Mouse (Mus musculus) stomach, embryonic 15.5 days (tissue): Measurements from ENCODE around the gene Plxna2. TPM values are rescaled to one million over a fixed set of nuclear protein-coding genes. Genes with fewer than 3 reads are reported as not detected.

Source experiments
- ATAC-seq: fragments of 200-750 bp; cut with Nextera tagmentation; 2 replicates; pipeline ENCODE4 v1.8.0; 2017; ENCODE audit warnings: low read depth, moderate number of reproducible peaks, moderate TSS enrichment; ENCODE audit not compliant: insufficient read depth, low FRiP score
- H3K27ac ChIP-seq: fragments of 300-500 bp; sonication (generic); 2 replicates; pipeline ENCODE4 v1.5.1; 2015; ENCODE audit warnings: mild to moderate bottlenecking, inconsistent platforms
- H3K27me3 ChIP-seq: fragments of 300-500 bp; sonication (generic); replicated peaks from 2 replicates; pipeline ENCODE4 v1.6.1; 2015; ENCODE audit warnings: inconsistent platforms
- H3K36me3 ChIP-seq: fragments of 300-500 bp; sonication (generic); 2 replicates; pipeline ENCODE4 v1.6.1; 2015; ENCODE audit warnings: inconsistent platforms
- H3K4me1 ChIP-seq: fragments of 300-500 bp; sonication (generic); 2 replicates; pipeline ENCODE4 v1.6.1; 2015; ENCODE audit warnings: inconsistent platforms
- H3K4me2 ChIP-seq: fragments of 300-500 bp; sonication (generic); 2 replicates; pipeline ENCODE4 v1.6.1; 2015; ENCODE audit warnings: mild to moderate bottlenecking, inconsistent platforms
- H3K4me3 ChIP-seq: fragments of 300-500 bp; sonication (generic); replicated peaks from 2 replicates; pipeline ENCODE4 v1.5.1; 2015; ENCODE audit warnings: inconsistent platforms
- H3K9ac ChIP-seq: fragments of 300-500 bp; sonication (generic); 2 replicates; pipeline ENCODE4 v1.6.1; 2015; ENCODE audit warnings: inconsistent platforms
- H3K9me3 ChIP-seq: fragments of 300-500 bp; sonication (generic); 2 replicates; pipeline ENCODE4 v1.6.1; 2016; ENCODE audit warnings: inconsistent platforms
- WGBS: fragments of 180-500 bp; shearing (Covaris S2); methylation state at CpG from one replicate; pipeline ENCODE4 v1.1.7; 2015; 5-methylcytosine and 5-hydroxymethylcytosine counted together
- polyA plus RNA-seq: library from polyadenylated mRNA; unstranded; fragments of >200 nt; fragmentation: Nextera tagmentation; extraction: Ambion mirVana; gene quantifications from 2 replicates; pipeline ENCODE4 v1.2.1, GENCODE M21; 2015

The Plxna2 gene
- polyA plus RNA-seq, 1 experiment from 2014 or later = 6.6 TPM

- H3K4me1 ChIP-seq = peaks cover 6% of the 10 kb centered on the region; the same call in 1 of the 2 replicates
- no peaks in the 10 kb centered on the region for H3K27me3 ChIP-seq
- 84% methylated on average over 1 of the region's 1 CpGs for WGBS
- H3K9me3 ChIP-seq = no peaks in the 10 kb centered on the region
- H3K27ac ChIP-seq = peak overlapping the region; percentile 32; the same call in 1 of the 2 replicates
- peaks cover 3% of the 10 kb centered on the region for H3K36me3 ChIP-seq
- H3K4me2 ChIP-seq = no peak overlapping the region
- H3K4me3 ChIP-seq = no peak overlapping the region
- ATAC-seq = no peak
- no peak overlapping the region for H3K9ac ChIP-seq
These were observed 24.3 kb downstream of the Plxna2 start for GRCm38 (mm10) chr1:194642302-194642787.

GRCm38 (mm10) chr1:194643930-194644329 lies 25.9 kb downstream of the Plxna2 start:
- no peak for ATAC-seq
- H3K4me2 ChIP-seq = no peak overlapping the region
- H3K36me3 ChIP-seq = peaks cover 3% of the 10 kb centered on the region
- peaks cover 6% of the 10 kb centered on the region; the same call in 1 of the 2 replicates for H3K4me1 ChIP-seq
- H3K9me3 ChIP-seq = no peaks in the 10 kb centered on the region
- no peak overlapping the region for H3K27ac ChIP-seq
- 85% methylated on average over 6 of the region's 6 CpGs for WGBS
- no peak overlapping the region for H3K9ac ChIP-seq
- H3K4me3 ChIP-seq = no peak overlapping the region
- no peaks in the 10 kb centered on the region for H3K27me3 ChIP-seq

- no peak overlapping the region for H3K4me2 ChIP-seq
- H3K36me3 ChIP-seq = peaks cover 3% of the 10 kb centered on the region
- WGBS = 70% methylated on average over 1 of the region's 1 CpGs
- no peaks in the 10 kb centered on the region for H3K9me3 ChIP-seq
- H3K27ac ChIP-seq = no peak overlapping the region
- no peak overlapping the region for H3K4me3 ChIP-seq
- no peak overlapping the region for H3K9ac ChIP-seq
- no peak for ATAC-seq
- no peaks in the 10 kb centered on the region for H3K27me3 ChIP-seq
- H3K4me1 ChIP-seq = peaks cover 6% of the 10 kb centered on the region; the same call in 1 of the 2 replicates
These were observed 27.9 kb downstream of the Plxna2 start for GRCm38 (mm10) chr1:194645898-194646297.

GRCm38 (mm10) chr1:194650076-194650475 lies 32.1 kb downstream of the Plxna2 start:
- H3K36me3 ChIP-seq = 0 out of 2 replicates have a peak, but pooled peaks cover 4% of the 10 kb centered on the region
- H3K4me2 ChIP-seq = no peak overlapping the region
- no peak overlapping the region for H3K27ac ChIP-seq
- no peak overlapping the region for H3K4me3 ChIP-seq
- H3K27me3 ChIP-seq = no peaks in the 10 kb centered on the region
- no peaks in the 10 kb centered on the region for H3K9me3 ChIP-seq
- 50% methylated on average over 1 of the region's 1 CpGs for whole genome bisulfite sequencing
- no peaks in the 10 kb centered on the region for H3K4me1 ChIP-seq
- H3K9ac ChIP-seq = no peak overlapping the region
- ATAC-seq = no peak

GRCm38 (mm10) chr1:194650566-194650965 lies 32.5 kb downstream of the Plxna2 start:
- Histone ChIP-seq H3K27me3 (no peaks in the 10 kb centered on the region), H3K4me2 (no peak overlapping the region), H3K27ac (no peak overlapping the region), H3K9ac (no peak overlapping the region), H3K4me1 (no peaks in the 10 kb centered on the region), H3K4me3 (no peak overlapping the region), H3K36me3 (0 out of 2 replicates have a peak, but pooled peaks cover 4% of the 10 kb centered on the region), H3K9me3 (no peaks in the 10 kb centered on the region)
- 90% methylated on average over 2 of the region's 2 CpGs for WGBS
- no peak for ATAC-seq

GRCm38 (mm10) chr1:194651987-194652386 lies 34.0 kb downstream of the Plxna2 start:
- H3K9me3 ChIP-seq = no peaks in the 10 kb centered on the region
- H3K4me3 ChIP-seq = no peak overlapping the region
- WGBS = 73% methylated on average over 3 of the region's 3 CpGs
- H3K27ac ChIP-seq = no peak overlapping the region
- no peak overlapping the region for H3K9ac ChIP-seq
- peak; percentile 27; the same call in 1 of the 2 replicates for ATAC-seq
- no peaks in the 10 kb centered on the region for H3K27me3 ChIP-seq
- H3K4me2 ChIP-seq = no peak overlapping the region
- no peaks in the 10 kb centered on the region for H3K4me1 ChIP-seq
- H3K36me3 ChIP-seq = peaks cover 7% of the 10 kb centered on the region; the same call in 1 of the 2 replicates

GRCm38 (mm10) chr1:194658459-194659160 lies 40.6 kb downstream of the Plxna2 start:
- no peak overlapping the region for H3K4me3 ChIP-seq
- no peaks in the 10 kb centered on the region for H3K9me3 ChIP-seq
- H3K4me1 ChIP-seq = 0 out of 2 replicates have a peak, but pooled peaks cover 2% of the 10 kb centered on the region
- 61% methylated on average over 1 of the region's 1 CpGs for WGBS
- peaks cover 6% of the 10 kb centered on the region; the same call in 1 of the 2 replicates for H3K36me3 ChIP-seq
- H3K9ac ChIP-seq = no peak overlapping the region
- H3K27ac ChIP-seq = peak overlapping the region; percentile 31; the same call in 1 of the 2 replicates
- H3K27me3 ChIP-seq = no peaks in the 10 kb centered on the region
- no peak for ATAC-seq
- no peak overlapping the region for H3K4me2 ChIP-seq

- H3K9ac ChIP-seq = no peak overlapping the region
- peak; percentile 96 for ATAC-seq
- peaks cover 6% of the 10 kb centered on the region; the same call in 1 of the 2 replicates for H3K36me3 ChIP-seq
- 0 out of 2 replicates have a peak, but pooled peaks cover 2% of the 10 kb centered on the region for H3K4me1 ChIP-seq
- WGBS = 71% methylated on average over 3 of the region's 3 CpGs
- H3K4me3 ChIP-seq = no peak overlapping the region
- H3K27me3 ChIP-seq = no peaks in the 10 kb centered on the region
- no peaks in the 10 kb centered on the region for H3K9me3 ChIP-seq
- no peak overlapping the region for H3K4me2 ChIP-seq
- H3K27ac ChIP-seq = peak overlapping the region; percentile 57; the same call in 1 of the 2 replicates
These were observed 42.6 kb downstream of the Plxna2 start for GRCm38 (mm10) chr1:194660426-194661119.

- Histone ChIP-seq H3K9me3 (no peaks in the 10 kb centered on the region), H3K27me3 (no peaks in the 10 kb centered on the region), H3K4me2 (no peak overlapping the region), H3K4me1 (0 out of 2 replicates have a peak, but pooled peaks cover 2% of the 10 kb centered on the region), H3K4me3 (no peak overlapping the region), H3K27ac (no peak overlapping the region), H3K36me3 (no peaks in the 10 kb centered on the region), H3K9ac (no peak overlapping the region)
- ATAC-seq = no peak
These were observed 45.0 kb downstream of the Plxna2 start for GRCm38 (mm10) chr1:194663021-194663420.

- H3K9me3 ChIP-seq = no peaks in the 10 kb centered on the region
- no peak for ATAC-seq
- no peak overlapping the region for H3K4me2 ChIP-seq
- H3K4me3 ChIP-seq = no peak overlapping the region
- no peaks in the 10 kb centered on the region for H3K27me3 ChIP-seq
- H3K9ac ChIP-seq = no peak overlapping the region
- no peak overlapping the region for H3K27ac ChIP-seq
- WGBS = 79% methylated on average over 3 of the region's 3 CpGs
- no peaks in the 10 kb centered on the region for H3K36me3 ChIP-seq
- 0 out of 2 replicates have a peak, but pooled peaks cover 2% of the 10 kb centered on the region for H3K4me1 ChIP-seq
These were observed 47.7 kb downstream of the Plxna2 start for GRCm38 (mm10) chr1:194665715-194666114.

- no peak overlapping the region for H3K27ac ChIP-seq
- WGBS = 82% methylated on average over 4 of the region's 4 CpGs
These were observed 53.9 kb downstream of the Plxna2 start for GRCm38 (mm10) chr1:194671783-194672524.

More at GRCm38 (mm10) chr1:194671783-194672524, 53.9 kb downstream of the Plxna2 start:
- H3K4me3 ChIP-seq = no peak overlapping the region
- no peak overlapping the region for H3K4me2 ChIP-seq
- H3K9me3 ChIP-seq = no peaks in the 10 kb centered on the region
- no peaks in the 10 kb centered on the region for H3K36me3 ChIP-seq
- H3K9ac ChIP-seq = no peak overlapping the region
- ATAC-seq = no peak
- no peaks in the 10 kb centered on the region for H3K27me3 ChIP-seq
- no peaks in the 10 kb centered on the region for H3K4me1 ChIP-seq
